18 mouse cellular contexts compared by ENCODE assay signal in genomic region chr15:5262095-5262667, GRCm38 (mm10). TPM values are rescaled to one million over a fixed set of nuclear protein-coding genes. Genes with fewer than 3 reads are reported as not detected.
DNase-seq lines count a peak whose midpoint lies in the region; ATAC-seq lines count a peak whose summit lies in the region.
"Had no signal": no experiment of that assay in that cellular context is flagged by ENCODE, and none has a peak within 500 bp of the region (broad histone marks: within the 10 kb centered on the region; RNA-seq: fewer than 3 reads in every experiment).

No protein-coding gene starts in this region.

- H3K9me3 ChIP-seq in kidney, embryonic 16.5 days (ENCODE audit: low read length) = no peaks in the 10 kb centered on the region
- H3K9me3 ChIP-seq: forebrain, embryonic 13.5 days; heart, embryonic 13.5 days; intestine, embryonic 15.5 days; limb, embryonic 10.5 days had no signal

- DNase-seq in heart, adult 11 months = peak; percentile 85
- DNase-seq in heart, postnatal 14 days = no peak
- DNase-seq in kidney, adult 8-10 months = no peak
- peak; percentile 66 for DNase-seq in brain, adult 2 months (ENCODE audit: low read depth, low spot score)
- no peak for DNase-seq in Muller cell, postnatal 12 days (ENCODE audit: inconsistent ontology term)
- DNase-seq: cerebellum, postnatal 25 days; heart, postnatal 4 days; thymus, postnatal 25 days had no signal

- peak; percentile 75; the same call in 1 of the 2 replicates for ATAC-seq in kidney, embryonic 16.5 days (ENCODE audit: low FRiP score, low TSS enrichment)
- ATAC-seq in neutrophil, adult 5-6 weeks (ENCODE audit: extremely low read depth, insufficient number of reproducible peaks, low FRiP score, poor library complexity, severe bottlenecking) = peak; percentile 17; the same call in 1 of the 2 replicates
- ATAC-seq: intestine, embryonic 15.5 days; midbrain, embryonic 16.5 days; Patski had no signal

- H3K4me2 ChIP-seq in kidney, embryonic 16.5 days (replicated peaks; ENCODE audit: low read depth, low read length) = peak overlapping the region; percentile 35; the same call in 1 of the 2 replicates
- H3K4me2 ChIP-seq: forebrain, embryonic 13.5 days; heart, embryonic 13.5 days; intestine, embryonic 15.5 days; liver, embryonic 11.5 days had no signal

- H3K27ac ChIP-seq in kidney, embryonic 16.5 days (ENCODE audit: low read length) = no peak overlapping the region
- H3K27ac ChIP-seq: forebrain, embryonic 13.5 days; heart, embryonic 13.5 days; intestine, embryonic 15.5 days; layer of hippocampus, adult 2 months; limb, embryonic 10.5 days had no signal

- no peak overlapping the region for H3K9ac ChIP-seq in kidney, embryonic 16.5 days (replicated peaks; ENCODE audit: low read length)
- H3K9ac ChIP-seq: forebrain, embryonic 13.5 days; heart, embryonic 13.5 days; intestine, embryonic 15.5 days had no signal

- H3K4me1 ChIP-seq in kidney, embryonic 16.5 days (ENCODE audit: insufficient read depth, low read length) = peaks cover 24% of the 10 kb centered on the region
- H3K4me1 ChIP-seq: intestine, embryonic 15.5 days; limb, embryonic 10.5 days had no signal

- H3K36me3 ChIP-seq in kidney, embryonic 16.5 days (ENCODE audit: insufficient read depth, low read length) = no peaks in the 10 kb centered on the region
- H3K36me3 ChIP-seq: heart, embryonic 13.5 days; intestine, embryonic 15.5 days; limb, embryonic 10.5 days had no signal

- intact Hi-C loops in heart, postnatal 14 days (cut with DNase I) = no loop called here

- no peaks in the 10 kb centered on the region for H3K27me3 ChIP-seq in kidney, embryonic 16.5 days (ENCODE audit: insufficient read depth, low read length)
- H3K27me3 ChIP-seq: forebrain, embryonic 13.5 days; heart, embryonic 13.5 days; intestine, embryonic 15.5 days; Patski had no signal

- 63% methylated on average over 13 of the region's 13 CpGs for WGBS in kidney, embryonic 16.5 days

- no peak overlapping the region for H3K4me3 ChIP-seq in kidney, embryonic 16.5 days (ENCODE audit: low read length)
- H3K4me3 ChIP-seq: forebrain, embryonic 13.5 days; heart, embryonic 13.5 days; intestine, embryonic 15.5 days; layer of hippocampus, adult 2 months; limb, embryonic 10.5 days had no signal

RNA-seq across cellular contexts. Expression of gene Ptger4, which starts 18.2 kb away (rescaled TPM):
- 1 to 10 TPM; 2.8 to 3.0 TPM for total RNA-seq in heart, postnatal 14 days (2021)
- polyA plus RNA-seq in kidney, embryonic 16.5 days (2015; fragmentation: Nextera tagmentation; extraction: Ambion mirVana) = 5.2 and 5.4 TPM in 2 replicates
- 8.6 and 9.0 TPM in 2 replicates for total RNA-seq in neutrophil, adult 5-6 weeks (2017)

Comparison
In these comparisons a context has a peak if more than half of its experiments do, and no peak if none do; other contexts are left out.
1. DNase-seq: peak in heart, adult 11 months (single experiment) and brain, adult 2 months (single experiment); none in heart, postnatal 14 days (0 of 2), kidney, adult 8-10 months (0 of 2) and Muller cell, postnatal 12 days (single experiment).